Mouse (Mus musculus): ENCODE data around the gene Jam2. TPM values are rescaled to one million over a fixed set of nuclear protein-coding genes. Genes with fewer than 3 reads are reported as not detected.
A peak's percentile ranks its signal among the peaks of the same experiment; 100 is the strongest.

Gene Jam2
- polyA plus RNA-seq, 1 experiment from 2014 or later: 37.7 TPM

DNA sequence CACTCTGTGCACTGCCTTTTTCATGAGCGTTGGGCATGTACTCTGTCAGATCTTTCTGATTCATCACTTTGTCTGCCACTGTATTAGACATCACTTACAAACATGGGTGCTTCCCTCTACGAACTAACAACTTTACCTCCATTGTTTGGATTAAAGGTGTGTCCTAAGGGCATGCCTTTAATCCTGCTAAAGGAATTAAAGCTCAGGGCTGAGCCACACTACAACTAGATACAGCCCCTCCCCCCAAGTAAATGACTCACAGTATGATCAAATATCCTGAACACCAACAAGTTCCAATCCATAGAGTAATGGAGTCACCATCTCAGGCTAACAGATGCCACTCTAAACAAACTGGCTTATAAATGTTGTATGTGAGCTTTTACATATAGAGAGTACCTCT is 64.7 kb downstream of the Jam2 start:
- peaks cover 14% of the 10 kb centered on the region for H3K4me1 ChIP-seq (ENCODE audit: control insufficient read depth, insufficient read depth, low read length)
- no peak overlapping the region for H3K4me2 ChIP-seq (ENCODE audit: low read length)
- ATAC-seq (ENCODE audit: low FRiP score, low TSS enrichment) (no peak), DNase-seq (no peak)
- 74% methylated on average over 2 of the region's 2 CpGs for WGBS
- no peak overlapping the region for H3K4me3 ChIP-seq (replicated peaks; ENCODE audit: low read depth, low read length)
- H3K27me3 ChIP-seq (ENCODE audit: control insufficient read depth, insufficient read depth, low read length): no peaks in the 10 kb centered on the region
- H3K9ac ChIP-seq (replicated peaks; ENCODE audit: low read length): no peak overlapping the region
- no peak overlapping the region for H3K27ac ChIP-seq (replicated peaks; ENCODE audit: low read depth, low read length)
- peaks cover 27% of the 10 kb centered on the region for H3K36me3 ChIP-seq (ENCODE audit: control insufficient read depth, insufficient read depth, low read length)
- no peaks in the 10 kb centered on the region for H3K9me3 ChIP-seq (ENCODE audit: control insufficient read depth, low read length)

DNA sequence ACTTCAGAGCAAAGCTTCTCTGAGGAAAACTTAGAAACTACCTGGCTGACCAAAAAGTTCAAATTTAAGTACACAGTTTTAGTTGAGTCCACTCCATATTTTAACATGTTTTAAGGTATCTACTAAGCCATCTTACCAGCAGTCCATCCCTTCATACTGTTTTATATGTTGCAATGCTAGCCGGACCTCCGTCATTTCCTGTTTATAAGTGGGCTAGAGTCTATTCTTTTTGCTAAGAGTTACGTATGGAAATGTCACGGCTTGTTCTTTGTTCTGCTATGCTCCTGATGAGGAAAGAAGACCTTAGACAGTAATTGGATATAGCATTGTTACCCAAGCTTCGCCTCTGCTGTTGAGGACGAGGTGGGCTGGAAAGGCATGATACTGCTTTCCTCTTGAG is 79.6 kb downstream of the Jam2 start:
- no peak for ATAC-seq (ENCODE audit: low FRiP score, low TSS enrichment)
- Histone ChIP-seq H3K9ac (replicated peaks; ENCODE audit: low read length) (no peak overlapping the region), H3K4me1 (ENCODE audit: control insufficient read depth, insufficient read depth, low read length) (no peaks in the 10 kb centered on the region), H3K4me2 (ENCODE audit: low read length) (no peak overlapping the region), H3K27me3 (ENCODE audit: control insufficient read depth, insufficient read depth, low read length) (no peaks in the 10 kb centered on the region), H3K36me3 (ENCODE audit: control insufficient read depth, insufficient read depth, low read length) (peaks cover 74% of the 10 kb centered on the region), H3K27ac (replicated peaks; ENCODE audit: low read depth, low read length) (no peak overlapping the region), H3K9me3 (ENCODE audit: control insufficient read depth, low read length) (no peaks in the 10 kb centered on the region), H3K4me3 (replicated peaks; ENCODE audit: low read depth, low read length) (no peak overlapping the region)
- no peak for DNase-seq
- WGBS: 96% methylated on average over 6 of the region's 6 CpGs

DNA sequence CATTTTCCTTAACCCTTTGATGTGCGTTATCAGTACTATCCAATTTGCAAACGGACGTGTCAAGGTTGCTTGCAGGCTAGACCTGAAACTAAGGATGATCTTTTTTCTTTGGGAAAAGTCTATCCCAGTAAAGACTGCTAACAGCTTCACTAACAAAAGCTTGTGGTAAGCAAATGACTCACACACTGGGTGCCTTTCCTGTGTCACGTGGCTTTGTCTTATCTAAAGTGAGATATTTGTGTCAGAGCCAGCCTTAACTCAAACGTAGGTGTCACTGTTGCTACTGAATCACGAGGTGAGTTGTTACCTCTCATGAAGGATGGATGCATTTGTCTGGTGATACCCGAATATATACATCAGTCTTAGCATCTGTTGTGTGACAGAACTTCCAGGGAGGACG is 90.7 kb downstream of the Jam2 start:
- no peak for ATAC-seq (ENCODE audit: low FRiP score, low TSS enrichment)

DNA sequence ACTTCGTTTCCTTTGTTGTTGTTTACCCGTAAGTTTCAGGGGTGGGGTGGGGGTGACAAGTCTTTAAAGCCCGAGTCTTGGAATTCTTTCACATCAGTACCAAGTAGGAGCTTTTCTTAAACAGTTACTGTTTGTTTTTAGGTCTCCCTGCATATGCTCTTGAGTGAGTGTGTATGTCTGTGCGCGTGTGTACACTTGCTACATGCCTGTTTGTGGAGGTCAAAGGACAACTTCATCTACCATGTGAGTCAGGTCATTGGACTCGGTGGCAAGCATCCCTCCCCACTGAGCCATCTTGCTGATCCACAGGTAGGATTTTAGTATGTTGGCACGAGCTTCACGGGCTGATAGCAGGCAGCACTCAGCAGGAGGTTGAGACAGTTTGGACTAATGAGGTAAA is 99.9 kb downstream of the Jam2 start:
- Histone ChIP-seq H3K9ac (replicated peaks; ENCODE audit: low read length) (no peak overlapping the region), H3K4me2 (ENCODE audit: low read length) (no peak overlapping the region), H3K4me3 (replicated peaks; ENCODE audit: low read depth, low read length) (no peak overlapping the region), H3K27me3 (ENCODE audit: control insufficient read depth, insufficient read depth, low read length) (no peaks in the 10 kb centered on the region), H3K36me3 (ENCODE audit: control insufficient read depth, insufficient read depth, low read length) (no peaks in the 10 kb centered on the region), H3K27ac (replicated peaks; ENCODE audit: low read depth, low read length) (no peak overlapping the region), H3K4me1 (ENCODE audit: control insufficient read depth, insufficient read depth, low read length) (0 out of 2 replicates have a peak, but pooled peaks cover 4% of the 10 kb centered on the region), H3K9me3 (ENCODE audit: control insufficient read depth, low read length) (no peaks in the 10 kb centered on the region)
- WGBS: 82% methylated on average over 8 of the region's 8 CpGs
- no peak for ATAC-seq (ENCODE audit: low FRiP score, low TSS enrichment)
- no peak for DNase-seq

More for the DNA sequence above, 90.7 kb downstream of the Jam2 start:
- Histone ChIP-seq H3K36me3 (ENCODE audit: control insufficient read depth, insufficient read depth, low read length) (peaks cover 23% of the 10 kb centered on the region), H3K4me1 (ENCODE audit: control insufficient read depth, insufficient read depth, low read length) (no peaks in the 10 kb centered on the region), H3K9ac (replicated peaks; ENCODE audit: low read length) (no peak overlapping the region), H3K27me3 (ENCODE audit: control insufficient read depth, insufficient read depth, low read length) (no peaks in the 10 kb centered on the region), H3K4me3 (replicated peaks; ENCODE audit: low read depth, low read length) (no peak overlapping the region), H3K27ac (replicated peaks; ENCODE audit: low read depth, low read length) (no peak overlapping the region), H3K4me2 (ENCODE audit: low read length) (no peak overlapping the region), H3K9me3 (ENCODE audit: control insufficient read depth, low read length) (no peaks in the 10 kb centered on the region)
- DNase-seq: no peak
- WGBS: 90% methylated on average over 8 of the region's 8 CpGs

DNA sequence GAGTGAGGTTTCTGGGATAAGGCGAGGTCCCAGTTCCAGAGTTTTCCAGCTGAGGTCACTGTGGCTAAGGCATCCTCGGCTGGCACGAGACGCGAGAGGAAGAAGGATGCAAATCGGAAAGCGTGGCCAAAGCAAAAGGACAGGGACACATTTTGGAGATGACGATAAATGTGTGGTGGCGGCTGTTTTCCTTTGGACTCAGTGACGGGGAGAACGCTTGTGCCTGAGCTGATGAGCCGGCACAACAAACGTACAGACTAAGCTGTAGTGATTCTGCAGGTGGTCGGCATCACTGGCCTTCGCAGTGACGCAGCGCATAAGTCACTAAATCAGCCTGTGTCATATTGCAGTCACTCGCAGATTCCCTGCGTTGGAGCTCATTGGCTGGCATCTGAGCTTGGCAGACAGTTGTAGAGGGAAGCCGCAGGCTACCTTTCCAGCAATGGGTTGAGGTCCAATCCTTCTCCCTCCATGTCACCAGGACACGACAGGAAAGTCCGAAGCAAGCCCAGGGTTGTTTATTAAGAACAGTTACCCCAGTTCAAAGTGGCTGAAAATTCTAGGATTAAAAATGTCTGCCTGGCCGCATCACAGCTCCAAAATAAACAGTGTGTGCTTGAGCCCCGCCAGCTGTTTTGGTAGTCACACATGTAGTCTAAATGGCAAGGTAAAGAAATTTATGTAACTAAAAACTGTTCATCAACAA is 101.2 kb downstream of the Jam2 start:
- 0 out of 2 replicates have a peak, but pooled peaks cover 4% of the 10 kb centered on the region for H3K4me1 ChIP-seq (ENCODE audit: control insufficient read depth, insufficient read depth, low read length)
- H3K4me2 ChIP-seq (ENCODE audit: low read length): no peak overlapping the region
- no peaks in the 10 kb centered on the region for H3K36me3 ChIP-seq (ENCODE audit: control insufficient read depth, insufficient read depth, low read length)
- peak; percentile 40 for DNase-seq
- no peaks in the 10 kb centered on the region for H3K27me3 ChIP-seq (ENCODE audit: control insufficient read depth, insufficient read depth, low read length)
- no peak overlapping the region for H3K9ac ChIP-seq (replicated peaks; ENCODE audit: low read length)
- WGBS: 83% methylated on average over 24 of the region's 24 CpGs
- no peak for ATAC-seq (ENCODE audit: low FRiP score, low TSS enrichment)
- no peak overlapping the region for H3K27ac ChIP-seq (replicated peaks; ENCODE audit: low read depth, low read length)
- H3K4me3 ChIP-seq (replicated peaks; ENCODE audit: low read depth, low read length): no peak overlapping the region
- H3K9me3 ChIP-seq (ENCODE audit: control insufficient read depth, low read length): no peaks in the 10 kb centered on the region

Other genes starting within 250 kb of the Jam2 start
- 34.4 and 43.1 TPM in 2 replicates for gene Mrpl39, start 38.4 kb upstream of the Jam2 start, polyA plus RNA-seq (2014; fragmentation: Nextera tagmentation; extraction: Ambion mirVana)
- 18.4 and 24.9 TPM in 2 replicates for gene Gabpa, start 60.8 kb downstream of the Jam2 start, polyA plus RNA-seq (2014; fragmentation: Nextera tagmentation; extraction: Ambion mirVana)
- gene Atp5j, start 61.5 kb downstream of the Jam2 start, polyA plus RNA-seq (2014; fragmentation: Nextera tagmentation; extraction: Ambion mirVana): 769 and 923 TPM in 2 replicates

Data from midbrain, embryonic 14.5 days (tissue).